Mouse (Mus musculus): ENCODE data around the gene Cacul1. TPM values are rescaled to one million over a fixed set of nuclear protein-coding genes. Genes with fewer than 3 reads are reported as not detected.
"Not testable (repeated sequence)": the region's sequence is repeated elsewhere in the genome, so short reads cannot be mapped to it uniquely, and the experiment has no call there.

Cacul1 gene
- 16.3 and 16.9 TPM in 2 replicates for polyA plus RNA-seq (2012; ENCODE audit: insufficient read depth, insufficient read length, missing spikeins)

GRCm38 (mm10) chr19:60580582-60581339 is at the start of gene Cacul1:
Gene Cacul1, minus strand, starts transcription at chr19:60581025.
- Histone ChIP-seq H3K4me1 (ENCODE audit: control insufficient read depth, insufficient read depth, insufficient read length, low read length) (peaks cover 4% of the 10 kb centered on the region), H3K27ac (replicated peaks; ENCODE audit: low read depth, low read length) (peak within 1 kb of the TSS; percentile 71), H3K4me3 (ENCODE audit: insufficient read depth, low read depth, low read length) (peak within 1 kb of the TSS; percentile 84)

- H3K4me1 ChIP-seq (ENCODE audit: control insufficient read depth, insufficient read depth, insufficient read length, low read length): no peaks in the 10 kb centered on the region
- no peak overlapping the region for H3K4me3 ChIP-seq (ENCODE audit: insufficient read depth, low read depth, low read length)
- H3K27ac ChIP-seq (replicated peaks; ENCODE audit: low read depth, low read length): no peak overlapping the region
Observed at GRCm38 (mm10) chr19:60619420-60619819, 38.6 kb upstream of the Cacul1 start.

DNA sequence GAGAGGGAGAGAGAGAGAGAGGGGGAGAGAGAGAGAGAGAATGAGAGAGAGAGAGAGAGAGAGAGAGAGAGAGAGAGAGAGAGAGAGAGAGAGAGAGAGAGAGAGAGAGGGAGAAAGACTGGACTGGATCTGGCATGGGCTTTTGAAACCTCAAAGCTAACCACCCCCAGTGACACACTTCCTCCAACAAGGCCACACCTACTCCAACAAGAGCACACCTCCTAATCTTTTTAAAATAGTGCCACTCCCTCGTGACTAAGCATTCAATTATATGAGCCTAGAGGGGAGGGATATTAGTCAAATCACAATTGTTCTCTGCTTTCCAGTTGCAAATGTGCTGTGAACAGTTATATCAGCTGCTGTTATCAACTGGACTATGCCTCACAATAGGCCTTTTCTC is 36.2 kb upstream of the Cacul1 start:
- H3K4me3 ChIP-seq (ENCODE audit: insufficient read depth, low read depth, low read length): no peak overlapping the region
- no peak overlapping the region for H3K27ac ChIP-seq (replicated peaks; ENCODE audit: low read depth, low read length)
- no peaks in the 10 kb centered on the region for H3K4me1 ChIP-seq (ENCODE audit: control insufficient read depth, insufficient read depth, insufficient read length, low read length)

DNA sequence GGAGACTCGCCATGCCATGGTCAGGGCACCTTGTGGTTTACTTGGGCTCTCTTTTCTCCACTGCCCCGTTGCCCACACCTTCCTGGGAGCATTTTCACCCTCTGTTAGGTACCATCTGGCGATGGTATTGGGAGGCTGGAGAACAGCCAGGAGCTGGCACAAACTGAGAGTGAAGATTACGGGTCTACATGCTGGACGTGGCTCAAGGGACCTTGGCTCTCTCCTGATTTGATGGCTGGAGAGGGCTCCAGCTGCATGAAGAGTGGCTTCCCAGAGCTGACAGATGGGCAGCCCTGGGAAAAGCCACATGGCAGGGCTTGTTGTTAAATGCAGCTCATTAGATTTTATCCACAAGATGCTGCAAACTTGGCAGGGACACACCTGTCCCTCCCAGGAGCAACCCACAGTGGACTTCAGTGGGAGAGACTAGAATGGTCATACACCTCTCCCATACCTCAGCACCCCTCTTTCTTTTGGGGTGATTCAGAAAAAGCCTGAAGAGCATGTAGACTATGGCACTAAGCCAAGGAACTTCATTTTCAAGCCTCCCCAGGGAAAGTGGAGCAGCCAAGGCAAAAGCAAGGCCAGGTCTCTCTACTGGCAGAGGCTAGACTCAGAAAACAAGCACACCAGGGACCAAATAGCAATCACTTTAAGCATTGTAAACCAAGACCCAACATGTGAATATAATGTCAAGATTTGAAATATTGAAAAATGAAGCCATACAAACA is 34.8 kb upstream of the Cacul1 start:
- Histone ChIP-seq H3K27ac (replicated peaks; ENCODE audit: low read depth, low read length) (no peak overlapping the region), H3K4me3 (ENCODE audit: insufficient read depth, low read depth, low read length) (no peak overlapping the region), H3K4me1 (ENCODE audit: control insufficient read depth, insufficient read depth, insufficient read length, low read length) (no peaks in the 10 kb centered on the region)

DNA sequence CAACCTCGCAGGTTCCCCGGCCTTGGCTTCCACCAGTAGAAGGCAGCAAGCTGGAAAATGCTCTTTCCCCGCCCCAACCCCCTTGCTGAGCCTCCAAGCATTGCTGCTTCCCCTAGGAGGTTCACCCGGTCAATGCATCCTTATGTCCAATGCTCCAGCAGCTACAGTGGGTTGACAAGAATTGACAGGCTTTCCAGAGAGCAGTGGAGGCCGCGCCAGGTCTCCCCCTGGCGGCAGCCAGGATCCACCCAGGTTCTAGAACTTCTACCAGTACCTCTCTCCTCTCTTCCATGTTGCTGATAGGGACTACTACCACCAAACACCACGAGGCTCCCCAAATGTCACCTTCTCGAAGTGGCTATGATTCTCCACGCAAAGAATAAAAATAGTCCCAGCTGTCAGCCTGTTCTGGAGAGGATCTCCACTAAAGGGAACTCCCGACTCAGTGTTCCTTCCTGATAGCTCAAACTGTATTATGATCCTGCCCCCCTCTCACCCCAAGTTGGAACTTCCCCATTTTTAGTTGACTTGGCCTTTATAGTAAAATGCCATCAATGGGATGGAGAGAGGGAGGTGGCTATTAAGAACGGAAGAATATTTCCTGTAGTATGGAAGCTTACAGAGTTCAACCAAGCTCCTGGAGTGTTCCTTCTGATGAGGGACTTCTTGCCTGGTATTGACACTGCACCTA is 30.8 kb upstream of the Cacul1 start:
- H3K27ac ChIP-seq (replicated peaks; ENCODE audit: low read depth, low read length): no peak overlapping the region
- no peak overlapping the region for H3K4me3 ChIP-seq (ENCODE audit: insufficient read depth, low read depth, low read length)
- H3K4me1 ChIP-seq (ENCODE audit: control insufficient read depth, insufficient read depth, insufficient read length, low read length): no peaks in the 10 kb centered on the region

GRCm38 (mm10) chr19:60608766-60609165 is 27.9 kb upstream of the Cacul1 start:
- Histone ChIP-seq H3K27ac (replicated peaks; ENCODE audit: low read depth, low read length) (no peak overlapping the region), H3K4me3 (ENCODE audit: insufficient read depth, low read depth, low read length) (no peak overlapping the region), H3K4me1 (ENCODE audit: control insufficient read depth, insufficient read depth, insufficient read length, low read length) (no peaks in the 10 kb centered on the region)

- no peaks in the 10 kb centered on the region for H3K4me1 ChIP-seq (ENCODE audit: control insufficient read depth, insufficient read depth, insufficient read length, low read length)
- H3K4me3 ChIP-seq (ENCODE audit: insufficient read depth, low read depth, low read length): no peak overlapping the region
Observed at GRCm38 (mm10) chr19:60603586-60603985, 22.8 kb upstream of the Cacul1 start.

GRCm38 (mm10) chr19:60602066-60602465 is 21.2 kb upstream of the Cacul1 start:
- H3K27ac ChIP-seq (replicated peaks; ENCODE audit: low read depth, low read length); H3K4me1 ChIP-seq (ENCODE audit: control insufficient read depth, insufficient read depth, insufficient read length, low read length); H3K4me3 ChIP-seq (ENCODE audit: insufficient read depth, low read depth, low read length): not testable (repeated sequence)

More at GRCm38 (mm10) chr19:60603586-60603985, 22.8 kb upstream of the Cacul1 start:
- H3K27ac ChIP-seq (replicated peaks; ENCODE audit: low read depth, low read length): no peak overlapping the region

GRCm38 (mm10) chr19:60598025-60598697 is 17.3 kb upstream of the Cacul1 start:
- Histone ChIP-seq H3K4me3 (ENCODE audit: insufficient read depth, low read depth, low read length) (no peak overlapping the region), H3K27ac (replicated peaks; ENCODE audit: low read depth, low read length) (peak overlapping the region; percentile 51; the same call in 1 of the 2 replicates), H3K4me1 (ENCODE audit: control insufficient read depth, insufficient read depth, insufficient read length, low read length) (no peaks in the 10 kb centered on the region)

DNA sequence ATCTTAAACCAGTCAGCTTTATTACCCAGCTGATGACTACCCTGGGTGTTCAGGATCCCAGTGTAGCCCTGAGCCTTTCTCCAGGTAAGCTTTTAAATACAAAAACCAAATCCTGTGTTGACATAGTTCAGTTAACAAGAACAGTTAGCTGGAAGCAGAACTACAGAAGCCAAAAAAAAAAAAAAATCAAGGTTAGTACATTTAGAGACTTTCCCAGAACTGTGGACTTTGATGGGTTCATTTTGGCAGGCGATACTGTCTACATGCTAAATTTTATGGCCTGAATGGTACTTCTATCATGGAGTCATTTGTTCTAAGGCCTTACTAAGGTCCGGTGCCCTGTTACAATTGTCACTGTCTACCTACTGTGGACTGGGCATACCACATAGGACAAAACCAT is 8.8 kb upstream of the Cacul1 start:
- H3K4me1 ChIP-seq (ENCODE audit: control insufficient read depth, insufficient read depth, insufficient read length, low read length): no peaks in the 10 kb centered on the region
- no peak overlapping the region for H3K4me3 ChIP-seq (ENCODE audit: insufficient read depth, low read depth, low read length)
- no peak overlapping the region for H3K27ac ChIP-seq (replicated peaks; ENCODE audit: low read depth, low read length)

DNA sequence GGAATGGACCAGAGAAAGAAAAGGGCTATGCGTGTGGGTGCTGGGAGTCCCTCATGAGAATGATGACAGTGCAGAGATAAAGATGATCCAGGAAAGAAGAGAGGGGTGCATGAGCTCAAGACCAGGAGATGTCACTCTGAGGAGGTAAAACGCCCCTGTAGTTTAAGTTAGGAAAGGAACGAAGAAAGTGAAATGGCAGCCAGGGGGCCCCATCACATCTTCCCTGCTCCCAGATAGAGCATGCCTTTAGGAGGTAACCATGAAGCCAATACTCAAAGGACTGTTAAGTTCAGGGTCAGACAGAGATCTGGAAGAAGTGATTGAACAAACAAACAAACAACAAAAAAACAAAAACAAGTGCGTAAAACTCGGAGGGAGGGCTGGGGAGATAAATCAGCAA is 5.8 kb upstream of the Cacul1 start:
- Histone ChIP-seq H3K27ac (replicated peaks; ENCODE audit: low read depth, low read length) (no peak overlapping the region), H3K4me1 (ENCODE audit: control insufficient read depth, insufficient read depth, insufficient read length, low read length) (no peaks in the 10 kb centered on the region), H3K4me3 (ENCODE audit: insufficient read depth, low read depth, low read length) (no peak overlapping the region)

GRCm38 (mm10) chr19:60583201-60583600 is 2.4 kb upstream of the Cacul1 start:
- H3K4me1 ChIP-seq (ENCODE audit: control insufficient read depth, insufficient read depth, insufficient read length, low read length): peaks cover 2% of the 10 kb centered on the region; the same call in 1 of the 2 replicates
- no peak overlapping the region for H3K4me3 ChIP-seq (ENCODE audit: insufficient read depth, low read depth, low read length)
- no peak overlapping the region for H3K27ac ChIP-seq (replicated peaks; ENCODE audit: low read depth, low read length)

GRCm38 (mm10) chr19:60581377-60582290 is 809 bp upstream of the Cacul1 start:
- peak overlapping the region; percentile 84 for H3K4me3 ChIP-seq (ENCODE audit: insufficient read depth, low read depth, low read length)

More at GRCm38 (mm10) chr19:60581377-60582290, 809 bp upstream of the Cacul1 start:
- peak overlapping the region; percentile 71 for H3K27ac ChIP-seq (replicated peaks; ENCODE audit: low read depth, low read length)
- peaks cover 4% of the 10 kb centered on the region for H3K4me1 ChIP-seq (ENCODE audit: control insufficient read depth, insufficient read depth, insufficient read length, low read length)
